Mouse (Mus musculus) urinary bladder, postnatal 25 days (tissue): Measurements from ENCODE around the gene Tuba1c.
"Not testable (repeated sequence)": the region's sequence is repeated elsewhere in the genome, so short reads cannot be mapped to it uniquely, and the experiment has no call there.

ENCODE experiments used
- DNase-seq: peaks from one replicate; pipeline ENCODE4 v3.0.0; 2022; ENCODE audit warnings: low spot score

The Tuba1c gene

GRCm38 (mm10) chr15:99056332-99056731 lies 26.6 kb downstream of the Tuba1c start:
- DNase-seq, result peak; percentile 26

GRCm38 (mm10) chr15:99065557-99066165 lies 36.0 kb downstream of the Tuba1c start:
- DNase-seq, result no peak

- no peak for DNase-seq
Measured at GRCm38 (mm10) chr15:99071988-99072387, 42.3 kb downstream of the Tuba1c start.

GRCm38 (mm10) chr15:99074019-99074599 lies 44.4 kb downstream of the Tuba1c start, which contains the start of gene Troap:
Gene Troap (plus strand): TSS chr15:99074575.
- no peak for DNase-seq

GRCm38 (mm10) chr15:99074600-99075333 lies 45.1 kb downstream of the Tuba1c start:
- DNase-seq, result peak; percentile 93

- not testable (repeated sequence) for DNase-seq
Measured at GRCm38 (mm10) chr15:99076011-99076410, 46.3 kb downstream of the Tuba1c start.

- no peak for DNase-seq
Measured at GRCm38 (mm10) chr15:99078181-99078910, 48.7 kb downstream of the Tuba1c start.

- DNase-seq, result no peak
Measured at GRCm38 (mm10) chr15:99079804-99080203, 50.1 kb downstream of the Tuba1c start.

GRCm38 (mm10) chr15:99082322-99082721 lies 52.6 kb downstream of the Tuba1c start:
- DNase-seq, result no peak

GRCm38 (mm10) chr15:99082840-99083239 lies 53.1 kb downstream of the Tuba1c start:
- no peak for DNase-seq

- DNase-seq, result peak; percentile 38
Measured at GRCm38 (mm10) chr15:99083258-99083657, 53.6 kb downstream of the Tuba1c start.

- no peak for DNase-seq
Measured at GRCm38 (mm10) chr15:99083867-99084557, 54.3 kb downstream of the Tuba1c start.

GRCm38 (mm10) chr15:99084618-99085017 lies 54.9 kb downstream of the Tuba1c start:
- no peak for DNase-seq

GRCm38 (mm10) chr15:99085997-99086396 lies 56.3 kb downstream of the Tuba1c start:
- DNase-seq, result no peak

- no peak for DNase-seq
Measured at GRCm38 (mm10) chr15:99087253-99088075, 57.8 kb downstream of the Tuba1c start, which contains the start of gene C1ql4. Gene C1ql4 (minus strand): TSS chr15:99087817.
